Mouse (Mus musculus): ENCODE measurements around the gene Ldhd.

GRCm38 (mm10) chr8:111642496-111642895, 12.3 kb upstream of the Ldhd start:
- no peak for TF ChIP-seq CTCF (IDR thresholded peaks at IDR 0.05)
- TF ChIP-seq EP300 (IDR thresholded peaks at IDR 0.05): no peak

Measured in lung, postnatal 0 days (tissue).